Mouse (Mus musculus) mouse embryonic stem cell (cell line): Measurements from ENCODE around the gene Gm498.

Source experiments
- in situ Hi-C, 2 experiments: fragments of 300-500 bp; cut with MboI; formaldehyde crosslinking; loops; 1 replicate in 1 of 2; 3 replicates in 1 of 2; pipeline ENCODE4 v1.14.3; 2019 to 2020; ENCODE audit warnings: low sequenced_read_pairs in 2 of 2, low pct_unique_long_range_greater_than_20kb in 1 of 2, mixed read lengths in 1 of 2; ENCODE audit not compliant: unreplicated experiment in 1 of 2

The Gm498 gene

GRCm38 (mm10) chr7:143848768-143849482 lies 17.7 kb upstream of the Gm498 start:
- in situ Hi-C loops = no loop called here

GRCm38 (mm10) chr7:143868874-143869273 lies 2.2 kb downstream of the Gm498 start:
- in situ Hi-C loops = no loop called here

- in situ Hi-C loops = no loop called here
Observed at GRCm38 (mm10) chr7:143883717-143884116, 17.1 kb downstream of the Gm498 start.

GRCm38 (mm10) chr7:143891146-143891545 lies 24.5 kb downstream of the Gm498 start:
- in situ Hi-C loops = no loop called here

GRCm38 (mm10) chr7:143892361-143892760 lies 25.7 kb downstream of the Gm498 start:
- in situ Hi-C loops = no loop called here

GRCm38 (mm10) chr7:143900667-143901066 lies 34.0 kb downstream of the Gm498 start:
- in situ Hi-C loops = loop anchor here (10.0 kb wide), 1 partner anchor 66 kb away; no protein-coding TSS in a partner anchor

- in situ Hi-C loops = loop anchor here (10.0 kb wide), 1 partner anchor 70 kb away; no protein-coding TSS in a partner anchor
Observed at GRCm38 (mm10) chr7:143905176-143905575, 38.5 kb downstream of the Gm498 start.

- in situ Hi-C loops = loop anchor here (10.0 kb wide), 1 partner anchor 71 kb away; no protein-coding TSS in a partner anchor
Observed at GRCm38 (mm10) chr7:143905606-143906005, 39.0 kb downstream of the Gm498 start.

GRCm38 (mm10) chr7:143913611-143914010 lies 47.0 kb downstream of the Gm498 start:
- in situ Hi-C loops = no loop called here

- in situ Hi-C loops = no loop called here
Observed at GRCm38 (mm10) chr7:143919031-143919679, 52.5 kb downstream of the Gm498 start.

GRCm38 (mm10) chr7:143929899-143930298 lies 63.3 kb downstream of the Gm498 start:
- in situ Hi-C loops = no loop called here

- in situ Hi-C loops = no loop called here
Observed at GRCm38 (mm10) chr7:143938647-143939046, 72.0 kb downstream of the Gm498 start.

- in situ Hi-C loops = no loop called here
Observed at GRCm38 (mm10) chr7:143939476-143939875, 72.8 kb downstream of the Gm498 start.

- in situ Hi-C loops = no loop called here
Observed at GRCm38 (mm10) chr7:143942941-143943691, 76.5 kb downstream of the Gm498 start.

- in situ Hi-C loops = no loop called here
Observed at GRCm38 (mm10) chr7:143944421-143944980, 77.9 kb downstream of the Gm498 start.
